ENCODE assay signal across 8 mouse cellular contexts in the genomic region with DNA sequence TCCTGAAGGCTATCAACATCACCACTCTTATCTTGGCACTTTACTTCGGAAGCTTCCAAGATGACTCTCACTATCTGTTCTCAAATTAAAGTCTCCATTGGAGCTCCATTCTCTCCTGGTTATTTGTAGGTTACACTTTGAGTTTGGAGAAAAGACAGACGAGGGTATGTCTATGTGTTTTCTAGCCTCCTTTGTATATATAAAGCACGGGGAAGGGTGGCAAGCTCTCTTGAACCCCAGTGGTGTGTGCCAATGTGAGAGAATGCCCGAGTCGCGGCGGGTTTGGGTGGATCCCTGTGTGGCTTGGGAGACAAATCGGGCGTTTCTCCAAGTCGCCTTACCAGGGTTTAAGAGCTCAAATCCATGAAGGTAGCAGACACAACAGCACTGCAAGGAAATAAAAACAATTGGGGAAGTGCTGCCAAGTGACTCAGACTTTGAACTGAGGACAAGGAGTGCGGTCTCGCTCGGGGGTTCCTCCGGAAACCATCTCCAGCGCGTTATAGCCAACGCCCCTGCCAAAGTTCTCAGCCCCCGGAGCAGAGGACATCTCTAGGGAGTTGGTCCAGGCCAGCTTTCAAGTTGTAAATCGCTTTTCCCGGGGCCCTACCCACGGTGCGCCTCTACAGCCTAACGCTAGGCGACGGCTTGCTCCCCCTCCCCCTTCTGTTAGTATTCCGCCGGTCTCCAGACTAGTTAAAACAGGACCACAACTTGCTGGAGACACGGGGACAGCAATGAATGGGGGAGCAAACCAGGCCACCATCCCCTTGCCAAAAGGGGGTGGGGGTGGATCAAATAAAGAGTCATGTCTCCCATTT. TPM values are rescaled to one million over a fixed set of nuclear protein-coding genes. Genes with fewer than 3 reads are reported as not detected.
DNase-seq lines count a peak whose midpoint lies in the region; ATAC-seq and TF ChIP-seq lines count a peak whose summit lies in the region.

No protein-coding gene starts in this region.

- H3K9me3 ChIP-seq in lung, postnatal 0 days (ENCODE audit: low read length): no peaks in the 10 kb centered on the region

- H3K9ac ChIP-seq in lung, postnatal 0 days (replicated peaks; ENCODE audit: low read depth): 0 out of 2 replicates have a peak overlapping the region, but pooled peaks have one; percentile 0

- peak overlapping the region; percentile 87 for H3K4me2 ChIP-seq in lung, postnatal 0 days (replicated peaks; ENCODE audit: low read depth, low read length)

- TF ChIP-seq EP300 in lung, postnatal 0 days (IDR thresholded peaks at IDR 0.05): 0 out of 2 replicates have a peak, but pooled peaks have one; percentile 20

- peaks cover 15% of the 10 kb centered on the region; the same call in 1 of the 2 replicates for H3K4me1 ChIP-seq in lung, postnatal 0 days (ENCODE audit: insufficient read depth, low read depth, low read length)

- peak; percentile 21; the same call in 1 of the 2 replicates for ATAC-seq in lung, postnatal 0 days

- no peaks in the 10 kb centered on the region for H3K36me3 ChIP-seq in lung, postnatal 0 days (ENCODE audit: insufficient read depth, low read length)

- peak; percentile 83 for DNase-seq in 3T3-L1 (ENCODE audit: low read depth, low spot score)
- DNase-seq in adrenal gland, postnatal 36 days: peak; percentile 38 to 51
- DNase-seq in frontal cortex, postnatal 14 days (ENCODE audit: low spot score in 2 of 2): peak; percentile 48 to 50
- peak; percentile 69 for DNase-seq in heart, postnatal 4 days
- peak in 1 of 2 experiments; percentile 55 for DNase-seq in layer of hippocampus, adult 2 months (ENCODE audit: low spot score in 2 of 2)
- DNase-seq in lung, postnatal 0 days (ENCODE audit: low spot score): peak; percentile 48
- DNase-seq in retina, embryonic 14.5 days (ENCODE audit: low spot score): peak; percentile 71
- DNase-seq in thymus, postnatal 25 days: no peak

- WGBS in lung, postnatal 0 days: 1% methylated on average over 28 of the region's 28 CpGs

- H3K27me3 ChIP-seq in lung, postnatal 0 days (replicated peaks; ENCODE audit: insufficient read depth, low read length): peaks cover 16% of the 10 kb centered on the region

- H3K4me3 ChIP-seq in layer of hippocampus, adult 2 months: peak overlapping the region; percentile 93
- peak overlapping the region; percentile 65 for H3K4me3 ChIP-seq in lung, postnatal 0 days (ENCODE audit: low read depth, low read length)

- TF ChIP-seq CTCF in layer of hippocampus, adult 2 months (conservative IDR thresholded peaks at IDR 0.05): peak; percentile 63
- peak; percentile 30 for TF ChIP-seq CTCF in lung, postnatal 0 days (IDR thresholded peaks at IDR 0.05)

- H3K27ac ChIP-seq in layer of hippocampus, adult 2 months: peak overlapping the region; percentile 98
- no peak overlapping the region for H3K27ac ChIP-seq in lung, postnatal 0 days (ENCODE audit: low read length)

RNA-seq across cellular contexts. Expression of a gene that starts 1.8 kb away (rescaled TPM):
- total RNA-seq in adrenal gland, postnatal 36 days (2021): 10 to 100 TPM; 12.2 TPM
- 10 to 100 TPM; 19.0 to 20.1 TPM for total RNA-seq in heart, postnatal 4 days (2021)
- 10 to 100 TPM; 38.9 to 40.7 TPM for total RNA-seq in layer of hippocampus, adult 2 months (2021)
- polyA plus RNA-seq in lung, postnatal 0 days (2015; fragmentation: Nextera tagmentation; extraction: Ambion mirVana): 1.7 and 2.2 TPM in 2 replicates
